Mouse (Mus musculus) embryo, embryonic 10.5 days (tissue): ENCODE results near the gene Aqp11.

Source experiments
- DNase-seq: peaks from one replicate; pipeline ENCODE4 v3.0.0-alpha.2; 2015; ENCODE audit warnings: low spot score

The Aqp11 gene

DNA sequence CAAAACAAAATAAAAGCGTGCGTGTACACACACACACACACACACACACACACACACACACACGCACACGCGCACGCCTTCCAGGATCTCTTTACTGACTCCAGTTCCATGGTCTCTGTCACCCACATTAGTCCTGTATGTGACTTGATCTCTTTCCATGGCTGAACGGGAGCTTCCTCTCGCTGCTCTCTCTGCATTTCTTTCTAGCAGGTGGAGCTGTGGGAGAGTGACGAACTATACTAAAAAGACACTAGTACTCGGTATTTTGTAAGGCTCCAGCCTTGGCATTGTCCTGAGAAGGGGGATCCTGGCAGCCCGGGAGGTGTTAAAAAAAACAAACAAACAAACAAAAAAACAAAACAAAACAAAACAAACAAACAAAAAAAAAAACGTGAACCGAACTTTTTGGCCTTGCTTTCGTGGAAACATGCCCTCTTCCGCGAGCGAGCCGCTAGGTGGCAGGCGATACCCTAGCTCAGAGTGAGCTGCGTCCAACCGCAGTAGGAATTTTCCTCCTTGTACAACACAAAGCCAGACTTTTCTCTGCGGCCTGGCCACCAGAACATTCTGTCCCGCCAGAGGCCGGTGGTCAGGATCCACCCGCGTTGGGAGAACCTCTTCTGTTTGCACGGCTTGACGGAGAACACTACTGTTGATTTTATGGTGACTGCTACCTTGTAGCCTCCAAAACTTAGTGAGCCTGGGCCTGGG lies 9.9 kb upstream of the Aqp11 start:
- peak; percentile 91 for DNase-seq

DNA sequence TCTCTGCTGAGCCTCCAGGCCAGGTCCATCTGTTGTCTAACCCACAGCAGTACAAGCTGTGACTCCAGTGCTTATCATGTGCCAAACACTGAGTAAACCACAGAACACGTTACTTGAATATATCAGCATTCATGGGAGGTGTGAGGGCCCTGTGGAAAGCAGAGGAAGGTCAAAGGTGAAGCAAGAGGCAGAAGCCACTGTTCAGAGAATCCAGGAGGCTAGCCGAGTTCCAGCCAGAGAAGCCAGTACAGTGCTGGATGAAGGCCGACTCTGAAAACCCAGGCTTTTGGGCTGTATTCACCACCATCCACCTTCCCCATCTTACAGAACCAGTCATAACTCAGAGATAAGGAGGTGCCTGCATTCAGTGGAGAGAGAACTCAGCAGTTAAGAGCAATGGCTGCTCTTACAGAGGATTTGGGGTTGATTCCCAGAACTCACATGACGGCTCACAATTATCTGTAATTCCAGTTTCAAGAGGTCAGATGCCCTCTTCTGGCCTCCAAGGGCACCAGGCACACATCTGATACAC lies 9.2 kb upstream of the Aqp11 start:
- no peak for DNase-seq

DNA sequence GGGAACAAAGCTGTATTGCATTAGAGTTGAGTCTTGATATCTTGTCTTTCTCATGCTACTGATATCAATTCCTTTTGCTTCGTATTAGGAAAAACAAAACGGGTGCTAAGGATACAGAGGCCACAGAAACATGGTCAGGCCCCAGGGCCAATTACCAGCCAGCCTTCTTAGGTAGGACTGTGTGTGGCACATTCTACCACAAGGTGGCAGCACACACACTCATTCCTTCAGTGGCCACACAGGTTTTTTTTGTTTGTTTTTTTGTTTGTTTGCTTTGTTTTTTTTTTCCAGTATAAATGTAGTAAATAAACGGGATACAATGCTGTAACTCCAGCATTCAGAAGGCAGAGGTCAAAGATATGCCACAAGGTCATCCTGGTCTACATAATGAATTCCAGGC lies 7.2 kb upstream of the Aqp11 start:
- peak; percentile 82 for DNase-seq

DNA sequence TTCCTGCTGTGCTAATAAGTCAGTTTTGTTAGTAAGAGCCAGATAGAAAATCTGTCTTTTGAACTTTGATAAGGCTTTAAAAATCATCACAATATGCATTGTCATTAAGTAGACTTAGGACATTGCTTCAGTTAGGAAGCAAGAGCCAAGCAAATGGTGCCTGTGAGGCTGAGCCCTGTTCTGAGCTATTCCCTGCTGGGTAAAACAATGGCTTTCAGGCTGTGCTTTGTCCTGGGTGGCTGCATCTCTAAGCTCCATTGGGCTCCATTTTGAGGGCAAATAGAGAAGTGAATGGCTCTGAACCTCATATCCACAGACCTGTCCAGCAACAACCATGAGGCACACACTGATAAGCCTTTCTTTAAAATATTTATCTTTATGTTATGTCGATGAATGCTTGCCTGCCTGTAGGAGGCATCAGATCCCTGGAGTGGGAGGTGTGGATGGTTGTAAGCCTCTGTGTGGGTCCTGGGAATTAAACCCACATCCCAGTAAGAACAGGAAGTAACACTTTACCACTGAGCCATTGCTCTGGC lies 3.7 kb upstream of the Aqp11 start:
- DNase-seq = no peak

DNA sequence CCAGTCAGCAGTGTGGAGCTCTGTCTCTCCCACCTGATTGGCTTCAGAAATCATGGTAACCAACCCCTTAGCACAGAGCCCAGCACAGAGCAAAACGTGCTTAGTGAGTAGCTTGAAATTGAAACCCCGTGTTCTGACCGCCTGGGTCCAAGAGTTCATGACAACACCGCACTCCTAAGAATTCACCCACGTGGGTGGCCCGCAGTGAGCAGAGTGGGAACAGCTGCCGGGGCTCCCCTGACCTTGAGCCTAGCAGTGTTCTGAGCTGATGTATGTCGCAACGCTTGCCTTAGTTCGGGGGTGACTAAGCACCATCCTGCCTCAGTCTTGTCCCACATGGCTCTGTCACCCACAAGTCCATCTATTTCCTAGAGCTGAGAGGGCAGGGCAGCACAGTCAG lies 2.9 kb upstream of the Aqp11 start:
- DNase-seq = no peak

DNA sequence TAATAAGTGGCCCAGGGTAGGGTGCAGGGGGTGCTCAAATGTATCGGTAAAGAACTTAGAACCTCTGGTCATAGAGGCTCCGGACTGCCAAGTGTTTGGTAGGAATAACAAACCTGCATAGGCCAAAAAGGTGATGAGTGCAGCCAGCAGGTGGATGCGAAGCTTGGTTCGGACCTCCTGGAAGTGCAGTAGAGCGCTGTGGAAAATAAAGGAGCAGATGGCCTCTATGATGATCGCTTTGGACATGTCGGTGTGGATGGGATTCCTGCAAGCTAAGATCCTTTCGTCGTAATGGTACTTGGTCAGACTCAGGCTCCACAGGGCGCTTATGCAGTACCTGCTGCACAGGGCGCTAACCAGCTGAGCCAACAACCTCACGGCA lies 842 bp downstream of the Aqp11 start:
- DNase-seq = no peak

DNA sequence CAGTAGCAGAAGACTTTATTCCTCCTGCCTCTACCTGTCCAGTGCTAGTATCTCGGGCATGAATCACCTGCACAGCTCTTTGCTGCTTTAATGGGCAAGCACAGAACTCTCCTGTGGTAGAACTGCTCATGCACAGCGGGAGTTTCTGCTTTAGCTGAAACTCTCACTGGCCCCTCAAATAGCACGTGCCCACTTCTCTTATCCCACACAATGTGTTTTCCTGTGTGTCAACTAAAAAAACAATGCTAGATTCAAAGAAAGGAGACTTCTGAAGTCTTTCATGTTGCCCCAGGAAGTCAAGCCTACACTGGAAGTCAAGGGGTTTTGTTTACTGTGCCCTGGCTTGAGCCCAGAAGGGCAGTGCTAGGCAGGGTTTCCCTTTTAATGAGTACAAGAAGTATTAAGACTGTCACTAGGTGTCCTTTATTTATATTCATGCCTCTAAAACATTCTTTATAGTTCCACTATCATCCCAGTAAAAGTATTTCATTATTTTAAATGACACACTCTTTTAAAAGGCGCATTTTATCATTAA lies 2.1 kb downstream of the Aqp11 start:
- no peak for DNase-seq

DNA sequence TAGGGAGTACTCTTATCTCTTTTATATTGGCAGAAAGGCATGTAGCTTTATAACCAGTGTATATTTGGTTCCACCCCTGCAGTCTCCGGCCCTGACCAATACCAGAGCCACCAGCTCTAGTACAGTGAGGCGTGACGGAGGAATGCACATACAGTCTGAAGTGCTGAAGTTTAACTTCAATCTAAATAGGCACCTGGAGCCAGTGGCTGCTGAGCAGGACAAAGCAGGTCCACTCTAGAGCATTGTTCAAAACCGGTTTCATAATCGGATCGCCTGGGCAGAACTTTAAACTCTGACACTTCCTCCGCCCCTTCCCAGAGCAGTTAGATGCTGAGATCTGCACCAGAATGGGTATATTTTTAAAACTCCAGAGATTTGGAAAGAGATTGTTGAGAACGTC lies 3.1 kb downstream of the Aqp11 start:
- DNase-seq = no peak

DNA sequence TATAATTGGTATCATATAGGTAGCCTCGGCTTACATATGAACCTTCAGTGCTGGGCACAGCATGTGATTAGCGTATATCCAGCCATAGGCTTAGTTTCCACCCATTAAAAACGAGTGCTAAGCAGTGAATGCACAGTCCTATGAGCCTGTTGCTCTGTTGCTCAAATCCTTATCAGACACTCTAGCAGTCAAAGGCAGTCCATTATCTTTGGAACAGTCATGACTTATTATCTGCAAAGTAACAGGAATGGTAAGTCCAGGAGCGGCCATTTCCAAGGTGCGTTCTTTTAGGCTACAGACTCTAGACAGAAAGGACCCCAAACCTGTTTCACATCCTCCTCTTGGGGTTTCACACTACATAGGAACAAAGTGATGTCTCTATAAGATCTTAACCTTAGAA lies 4.5 kb downstream of the Aqp11 start:
- no peak for DNase-seq

DNA sequence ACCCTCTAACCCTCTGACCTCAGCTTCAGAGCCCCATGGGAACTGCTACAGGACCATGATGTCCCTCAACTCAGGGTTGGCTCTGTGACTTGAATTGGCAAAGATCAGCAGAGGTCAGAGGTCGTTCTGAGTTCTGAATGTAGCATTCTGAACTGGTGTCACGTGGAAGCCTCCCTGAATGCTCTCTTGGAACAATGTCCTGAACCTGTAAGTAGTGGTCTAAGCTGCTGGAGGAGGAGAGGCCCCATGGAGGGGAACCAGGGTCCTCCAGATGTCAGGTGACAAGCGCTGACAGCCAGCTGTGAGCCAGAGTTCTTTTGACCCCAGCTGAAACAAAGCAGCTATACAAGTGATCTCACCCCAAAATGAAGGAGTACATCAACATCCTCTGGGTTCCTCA lies 7.7 kb downstream of the Aqp11 start:
- peak; percentile 59 for DNase-seq

DNA sequence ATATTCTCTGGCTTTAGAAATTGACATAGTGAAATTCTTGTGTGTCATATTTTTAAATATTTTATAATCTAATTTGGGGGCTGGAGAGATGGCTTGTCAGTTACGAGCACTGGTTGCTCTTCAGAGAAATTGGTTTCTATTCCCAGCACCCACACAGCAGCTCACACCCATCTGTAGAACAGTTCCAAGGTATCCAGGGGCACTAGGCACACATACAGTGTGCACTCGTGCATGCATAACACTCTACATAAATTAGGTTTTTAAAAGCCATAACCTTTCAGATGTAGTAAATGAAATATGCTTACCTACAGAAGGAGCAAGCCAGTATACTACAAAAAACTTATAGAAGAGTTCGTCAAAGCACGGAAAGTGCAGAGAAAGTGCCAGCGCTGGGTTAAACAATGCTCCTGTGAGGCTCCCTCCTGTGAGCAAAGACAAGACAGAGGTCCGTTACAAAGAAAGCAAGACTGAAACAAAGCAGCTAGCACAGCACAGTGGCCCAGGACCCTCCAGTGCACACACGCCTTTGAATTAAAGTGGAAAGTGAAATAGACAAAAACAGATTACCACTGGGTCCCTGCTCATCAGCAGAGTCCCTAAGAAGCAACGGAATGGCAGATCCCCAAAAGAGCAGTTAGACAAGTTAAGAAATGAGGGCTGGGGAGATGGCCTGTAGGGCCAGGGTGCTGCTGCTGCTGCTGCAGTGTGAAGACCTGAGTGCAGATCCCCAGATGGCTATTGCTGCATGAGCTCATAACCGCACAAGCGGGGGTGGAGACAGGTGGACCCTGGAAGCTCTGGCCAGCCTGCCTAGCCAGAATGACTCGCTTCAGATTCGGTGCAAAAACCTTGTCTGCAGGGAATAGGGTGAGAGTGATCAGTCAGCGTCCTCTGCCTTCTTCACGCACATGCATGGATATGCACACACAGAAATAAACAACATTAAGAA lies 9.1 kb downstream of the Aqp11 start:
- no peak for DNase-seq

DNA sequence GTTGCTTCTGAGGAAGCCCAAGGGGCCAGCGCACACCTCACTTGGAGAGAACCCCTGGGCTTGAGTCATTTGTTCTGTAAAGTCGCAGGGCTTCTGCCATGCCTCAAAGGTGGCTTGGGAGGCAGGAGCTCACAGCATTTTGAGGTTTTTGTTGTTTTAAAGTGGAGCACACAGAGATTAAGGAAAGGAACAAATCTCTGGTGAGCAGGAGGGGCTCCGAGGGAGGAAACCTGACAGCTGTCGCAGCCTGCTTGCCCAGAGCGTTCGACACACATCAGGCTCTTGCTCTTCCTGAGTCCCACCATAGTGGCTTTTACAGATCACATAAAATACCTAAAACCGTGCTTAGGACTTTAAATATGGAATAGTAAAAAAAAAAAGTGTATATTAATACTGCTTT lies 11.3 kb downstream of the Aqp11 start:
- DNase-seq = no peak

DNA sequence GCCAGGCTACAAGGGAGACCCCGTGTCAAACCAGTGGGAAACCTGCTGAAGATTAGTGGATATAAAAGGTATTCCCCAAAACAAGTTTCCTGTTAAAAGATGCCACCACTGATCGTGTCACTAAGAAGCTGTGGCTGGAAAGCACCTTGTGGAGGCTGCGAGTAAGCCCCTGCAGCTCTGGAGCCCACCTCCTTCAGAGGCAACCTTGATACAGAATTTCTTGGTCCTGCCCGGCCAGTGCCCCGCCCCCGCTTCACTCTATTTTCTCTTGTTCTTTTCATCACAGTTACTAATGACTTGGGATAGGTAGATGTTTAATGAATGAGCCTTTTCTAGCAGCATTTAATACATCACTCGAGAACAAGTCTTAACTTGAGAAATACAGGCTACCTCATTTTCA lies 12.0 kb downstream of the Aqp11 start:
- no peak for DNase-seq

DNA sequence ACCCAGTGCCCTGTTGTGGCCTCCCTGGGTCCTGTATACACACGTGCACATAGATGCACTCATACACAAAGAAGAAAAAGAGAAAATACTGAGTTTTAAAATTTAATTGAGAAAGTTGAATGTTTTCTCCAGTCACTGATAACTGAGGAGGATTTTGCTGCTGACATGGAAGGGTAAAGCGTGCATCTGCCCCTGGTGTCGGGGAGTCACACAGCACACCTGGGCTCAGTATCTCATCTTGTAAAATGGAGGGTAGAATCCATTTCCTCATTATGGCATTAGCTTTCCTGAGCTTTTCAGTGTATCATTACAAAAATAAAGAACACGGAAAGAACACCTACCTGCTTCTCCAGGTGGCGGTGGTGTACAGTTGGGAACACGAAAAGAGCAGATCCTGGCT lies 12.7 kb downstream of the Aqp11 start:
- DNase-seq = no peak

DNA sequence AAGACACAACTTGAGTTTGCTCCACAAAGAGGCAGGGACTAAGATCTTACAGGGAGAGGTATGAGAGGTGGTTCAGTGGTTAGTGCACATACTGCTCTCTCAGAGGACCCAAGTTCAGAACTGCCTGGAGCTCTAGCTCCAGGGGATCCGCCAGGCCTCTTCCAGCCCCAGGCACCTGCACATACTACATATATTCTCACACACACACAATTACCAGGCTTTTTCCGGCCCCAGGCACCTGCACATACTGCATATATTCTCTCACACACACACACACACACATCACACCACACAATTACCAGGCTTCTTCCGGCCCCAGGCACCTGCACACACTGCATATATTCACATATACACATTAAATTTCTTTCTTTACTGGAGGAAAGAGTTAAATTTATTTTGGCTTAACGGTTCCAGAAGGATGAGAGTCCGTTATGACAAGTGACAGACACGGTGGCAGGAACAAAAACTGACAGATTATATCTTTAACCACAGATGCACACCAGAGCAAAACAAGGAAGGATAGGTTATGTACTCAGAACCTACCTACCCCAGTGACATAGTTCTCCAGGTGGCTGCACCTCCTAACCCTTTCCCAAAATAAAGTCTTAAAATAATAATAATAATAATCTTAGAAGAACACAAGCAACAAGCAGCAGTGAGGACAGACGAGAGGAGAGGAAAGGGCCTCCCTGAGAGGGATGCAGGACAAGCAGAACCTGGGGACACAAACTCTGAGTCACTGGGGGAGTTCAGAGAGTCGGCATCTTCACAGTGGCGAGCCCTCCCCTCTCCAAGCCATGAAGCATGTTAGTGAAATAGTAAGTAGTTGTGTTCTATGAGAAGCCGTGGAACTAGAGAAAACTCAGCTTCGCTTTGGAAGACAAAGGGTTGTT lies 14.2 kb downstream of the Aqp11 start:
- DNase-seq = no peak

DNA sequence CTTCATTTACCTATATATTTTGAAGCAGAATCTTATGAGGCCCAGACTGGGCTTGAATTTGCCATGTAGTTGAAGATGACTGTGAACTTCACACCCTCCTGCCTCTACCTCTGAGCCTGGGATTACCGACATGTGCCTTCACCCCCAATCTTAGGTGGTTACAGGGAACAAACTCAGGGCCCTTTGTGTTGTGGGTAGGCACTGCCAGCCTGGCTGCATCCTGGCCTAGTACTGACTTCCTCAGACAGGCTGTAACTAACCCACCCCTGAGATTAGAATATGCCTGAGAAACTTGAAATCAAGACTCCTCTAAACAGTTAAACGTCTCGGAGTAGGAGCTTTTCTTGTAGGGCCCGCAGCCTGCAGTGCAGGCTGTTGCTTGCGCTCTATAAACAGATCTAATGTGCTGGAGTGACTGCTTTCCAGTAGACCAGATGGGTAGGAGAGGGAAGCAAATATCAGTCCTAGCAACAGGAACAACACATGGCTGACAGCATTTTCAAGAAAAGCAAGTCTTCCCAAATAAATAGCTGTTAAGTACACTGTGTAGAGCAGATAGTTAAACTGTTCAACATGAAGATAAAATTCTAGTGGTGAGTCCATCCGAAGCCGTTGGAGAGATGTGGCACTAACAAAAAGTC lies 15.7 kb downstream of the Aqp11 start:
- no peak for DNase-seq

DNA sequence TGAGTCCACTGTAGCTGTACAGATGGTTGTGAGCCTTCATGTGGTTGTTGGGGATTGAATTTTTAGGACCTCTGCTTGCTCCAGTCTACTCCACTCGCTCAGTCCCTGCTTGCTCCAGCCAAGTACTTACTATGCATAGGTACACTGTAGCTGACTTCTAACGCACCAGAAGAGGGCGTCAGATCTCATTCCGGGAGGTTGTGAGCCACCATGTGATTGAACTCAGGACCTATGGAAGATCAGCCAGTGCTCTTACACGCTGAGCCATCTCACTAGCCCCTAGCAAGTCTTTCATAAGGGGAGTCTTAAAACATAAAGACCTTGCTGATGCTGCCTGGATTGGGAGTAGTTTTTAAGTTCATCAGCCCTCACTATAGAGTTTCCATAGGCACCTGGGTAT lies 18.0 kb downstream of the Aqp11 start:
- DNase-seq = no peak

DNA sequence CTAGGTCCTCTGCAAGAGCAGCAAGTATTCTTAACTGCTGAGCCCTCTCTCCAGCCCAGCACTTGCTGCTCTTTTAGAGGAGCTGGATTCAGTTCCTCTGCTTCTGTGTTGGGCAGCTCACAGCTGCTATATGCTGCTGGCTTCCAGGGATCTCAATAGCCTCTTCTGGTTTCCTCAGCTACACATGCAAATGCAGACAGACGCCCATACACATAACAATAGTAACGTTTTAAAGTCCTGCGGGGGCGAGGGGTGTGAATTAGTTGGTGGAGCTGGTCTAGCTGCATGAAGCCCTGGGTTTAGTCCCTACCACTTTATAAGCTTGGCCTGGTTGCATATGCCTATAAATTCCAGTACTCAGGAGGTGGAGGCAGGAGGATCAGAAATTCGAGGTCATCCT lies 19.0 kb downstream of the Aqp11 start:
- DNase-seq = no peak

DNA sequence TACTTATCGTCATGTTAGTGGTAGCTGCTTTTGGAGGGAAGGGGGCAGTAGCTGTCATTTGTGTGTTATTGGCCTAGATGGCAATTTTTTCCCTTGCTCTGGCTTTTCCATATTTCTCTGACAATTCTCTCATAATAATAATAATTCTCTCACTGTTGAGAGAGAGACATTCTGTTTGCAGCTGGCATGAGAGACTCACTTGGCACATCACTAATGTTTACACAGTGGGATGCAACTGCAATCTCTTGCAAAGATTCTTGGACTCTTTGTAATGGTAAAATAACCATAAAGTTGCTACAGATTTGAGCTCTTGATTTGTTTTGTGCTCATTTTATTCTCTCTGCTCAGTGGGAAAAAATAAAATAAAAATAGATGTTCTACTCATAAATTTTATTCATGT lies 20.8 kb downstream of the Aqp11 start:
- DNase-seq = no peak

DNA sequence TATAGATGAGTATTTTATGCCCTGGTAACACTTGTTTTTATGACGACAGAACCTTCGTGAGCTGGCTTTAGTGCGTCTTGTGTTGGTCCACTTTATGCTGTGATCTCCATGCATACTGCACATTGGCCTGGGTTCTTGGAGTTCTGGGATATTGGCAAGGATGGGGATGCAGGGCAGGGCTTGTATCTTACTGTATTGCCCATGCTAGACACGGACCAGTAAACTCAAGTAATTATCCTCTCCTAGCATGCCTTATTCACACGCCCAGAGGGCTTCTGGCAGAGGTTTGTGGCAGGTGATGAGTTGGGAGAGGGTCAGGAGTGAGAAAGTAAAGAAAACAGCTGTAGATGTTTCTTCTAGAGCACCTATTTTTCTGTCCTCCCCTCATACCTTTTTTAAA lies 23.4 kb downstream of the Aqp11 start:
- no peak for DNase-seq

DNA sequence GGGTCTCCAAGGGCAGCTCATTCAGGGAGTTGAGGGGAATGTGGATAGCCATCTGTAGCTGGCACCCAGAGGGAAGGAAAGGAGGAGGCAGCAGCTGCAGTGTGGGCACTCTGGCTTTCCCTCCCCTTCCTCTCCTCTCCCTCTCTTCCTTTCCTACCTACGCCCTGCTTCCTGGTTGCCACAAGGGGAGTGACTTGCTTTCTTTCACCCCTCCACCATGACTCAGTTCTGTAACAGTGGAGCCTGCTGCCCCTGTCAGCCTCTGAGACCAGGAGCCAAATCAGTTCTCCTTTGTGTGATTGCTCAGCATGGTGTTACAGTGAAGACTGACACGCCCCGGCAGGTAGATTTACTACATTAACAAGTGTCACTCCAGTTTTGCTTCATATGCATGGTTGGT lies 28.9 kb downstream of the Aqp11 start:
- no peak for DNase-seq
